Mouse (Mus musculus) limb, embryonic 14.5 days (tissue): ENCODE results near the gene Cep68. TPM values are rescaled to one million over a fixed set of nuclear protein-coding genes. Genes with fewer than 3 reads are reported as not detected.

ENCODE experiments used
- ATAC-seq: fragments of 200-750 bp; cut with Nextera tagmentation; 2 replicates; pipeline ENCODE4 v1.8.0; 2017; ENCODE audit warnings: low read depth, moderate number of reproducible peaks, moderate TSS enrichment; ENCODE audit not compliant: low FRiP score
- DNase-seq: peaks from one replicate; pipeline ENCODE4 v3.0.0-alpha.2; 2015; ENCODE audit warnings: low spot score
- H3K27ac ChIP-seq: fragments of 300-500 bp; sonication (generic); replicated peaks from 2 replicates; pipeline ENCODE4 v1.5.1; 2014; ENCODE audit warnings: low read depth, mild to moderate bottlenecking, low read length, moderate library complexity, mixed read lengths
- H3K27me3 ChIP-seq: fragments of 300-500 bp; sonication (generic); 2 replicates; pipeline ENCODE4 v1.6.1; 2014; ENCODE audit warnings: low read length, mixed read lengths; ENCODE audit not compliant: control insufficient read depth, insufficient read depth
- H3K36me3 ChIP-seq: fragments of 300-500 bp; sonication (generic); 2 replicates; pipeline ENCODE4 v1.6.1; 2014; ENCODE audit warnings: mild to moderate bottlenecking, low read length, moderate library complexity, mixed read lengths; ENCODE audit not compliant: control insufficient read depth, insufficient read depth
- H3K4me1 ChIP-seq: fragments of 300-500 bp; sonication (generic); 2 replicates; pipeline ENCODE4 v1.6.1; 2014; ENCODE audit warnings: antibody characterized with exemption, low read length, mixed read lengths; ENCODE audit not compliant: control insufficient read depth, insufficient read depth
- H3K4me2 ChIP-seq: fragments of 300-500 bp; sonication (generic); replicated peaks from 2 replicates; pipeline ENCODE4 v1.6.1; 2014; ENCODE audit warnings: low read depth, mild to moderate bottlenecking, low read length, moderate library complexity; ENCODE audit not compliant: severe bottlenecking
- H3K4me3 ChIP-seq: fragments of 300-500 bp; sonication (generic); replicated peaks from 2 replicates; pipeline ENCODE4 v1.5.1; 2014; ENCODE audit warnings: low read length
- H3K9ac ChIP-seq: fragments of 300-500 bp; sonication (generic); 2 replicates; pipeline ENCODE4 v1.6.1; 2014; ENCODE audit warnings: mild to moderate bottlenecking, low read depth, low read length, moderate library complexity; ENCODE audit not compliant: severe bottlenecking
- H3K9me3 ChIP-seq: fragments of 300-500 bp; sonication (generic); 2 replicates; pipeline ENCODE4 v1.6.1; 2016; ENCODE audit warnings: low read length; ENCODE audit not compliant: control insufficient read depth
- POLR2A ChIP-seq: fragments of 200-500 bp; IDR thresholded peaks from 2 replicates; pipeline ENCODE4 v1.8.0; 2012; ENCODE audit warnings: inconsistent platforms, mild to moderate bottlenecking, moderate library complexity, borderline replicate concordance; ENCODE audit not compliant: insufficient read depth, insufficient read length; ENCODE audit errors: extremely low read depth
- WGBS: fragments of 180-500 bp; shearing (Covaris S2); extraction: QIAGEN DNeasy Blood & Tissue Kit; methylation state at CpG from one replicate; pipeline ENCODE4 v1.1.7; 2014; 5-methylcytosine and 5-hydroxymethylcytosine counted together
- polyA plus RNA-seq, 2 experiments: library from polyadenylated mRNA; depleted of rRNA in 1 of 2; stranded (reverse) in 1 of 2; unstranded in 1 of 2; fragments of >200 nt; fragmentation: Nextera tagmentation in 1 of 2; extraction: Ambion mirVana in 1 of 2; gene quantifications; 2 replicates each; pipeline versions ENCODE4 v1.2.1 to v1.2.3; 2012 to 2014

Cep68 gene
- polyA plus RNA-seq, 2 experiments: 28.5 to 29.7 TPM

DNA sequence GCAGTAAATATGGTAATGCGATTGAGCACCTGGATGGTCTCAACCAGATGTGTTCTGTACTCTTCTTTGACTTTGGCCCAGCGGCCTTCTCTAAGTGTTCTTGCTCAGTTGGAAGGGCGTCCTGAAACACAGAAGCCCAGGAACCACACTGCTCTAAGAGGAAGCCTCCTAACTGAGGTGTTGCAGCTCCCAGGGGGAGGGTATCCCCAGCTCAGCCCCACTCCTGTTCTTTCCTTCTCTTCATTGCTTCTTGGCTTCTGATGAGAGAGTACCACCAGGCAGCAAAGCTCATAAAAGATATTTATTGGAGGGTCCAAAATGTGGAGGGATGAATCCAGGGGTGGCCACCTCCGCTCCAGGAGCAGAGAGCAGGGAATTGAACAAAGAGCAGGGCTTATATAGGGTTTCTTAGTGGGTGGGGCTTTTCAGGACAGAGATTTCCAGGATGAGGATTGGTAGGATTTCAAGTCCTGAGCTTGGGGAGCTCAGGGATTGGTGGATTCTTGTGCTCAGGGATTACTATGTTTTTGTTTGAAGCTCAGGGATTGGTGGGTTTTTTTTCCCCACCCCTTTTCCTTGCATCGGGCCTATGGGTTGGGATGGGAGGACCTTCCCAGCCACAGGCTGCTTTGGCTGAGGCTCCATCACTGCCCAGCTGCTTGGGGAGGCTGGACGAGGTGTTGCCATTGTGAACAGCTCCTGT is 1.4 kb upstream of the Cep68 start:
- Histone ChIP-seq H3K27ac (no peak overlapping the region), H3K9ac (no peak overlapping the region), H3K9me3 (no peaks in the 10 kb centered on the region), H3K4me1 (peaks cover 24% of the 10 kb centered on the region), H3K4me3 (no peak overlapping the region), H3K27me3 (no peaks in the 10 kb centered on the region), H3K36me3 (no peaks in the 10 kb centered on the region), H3K4me2 (no peak overlapping the region)
- DNase-seq: no peak
- TF ChIP-seq POLR2A: no peak
- no peak for ATAC-seq
- WGBS: 78% methylated on average over 6 of the region's 6 CpGs

DNA sequence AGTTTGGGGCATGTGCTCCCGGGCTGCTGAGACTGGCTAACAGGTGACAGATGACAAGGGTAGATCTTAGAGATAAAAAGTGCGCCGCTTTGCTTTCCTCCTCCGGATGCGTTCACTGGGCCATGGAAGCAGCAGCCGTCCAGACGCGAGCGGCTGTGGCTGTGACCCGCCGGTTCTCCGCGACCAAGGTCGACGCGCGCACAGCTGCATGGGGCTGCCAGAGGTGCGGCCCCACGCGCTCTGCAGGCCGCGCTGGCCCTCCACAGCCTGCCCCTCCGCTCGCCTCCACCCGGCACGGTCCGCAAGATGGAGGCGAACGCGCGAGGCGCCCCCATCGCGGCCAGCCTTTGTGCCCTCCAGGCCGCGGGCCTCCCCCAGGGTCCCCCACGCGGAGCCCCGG is 389 bp downstream of the Cep68 start:
- ATAC-seq (peak; percentile 73), DNase-seq (no peak)
- WGBS: 1% methylated on average over 21 of the region's 39 CpGs
- Histone ChIP-seq H3K9ac (peak overlapping the region; percentile 89), H3K27me3 (no peaks in the 10 kb centered on the region), H3K9me3 (no peaks in the 10 kb centered on the region), H3K4me3 (peak overlapping the region; percentile 83), H3K27ac (peak overlapping the region; percentile 84), H3K36me3 (peaks cover 6% of the 10 kb centered on the region; the same call in 1 of the 2 replicates), H3K4me2 (peak overlapping the region; percentile 91), H3K4me1 (peaks cover 30% of the 10 kb centered on the region)
- TF ChIP-seq POLR2A: no peak

DNA sequence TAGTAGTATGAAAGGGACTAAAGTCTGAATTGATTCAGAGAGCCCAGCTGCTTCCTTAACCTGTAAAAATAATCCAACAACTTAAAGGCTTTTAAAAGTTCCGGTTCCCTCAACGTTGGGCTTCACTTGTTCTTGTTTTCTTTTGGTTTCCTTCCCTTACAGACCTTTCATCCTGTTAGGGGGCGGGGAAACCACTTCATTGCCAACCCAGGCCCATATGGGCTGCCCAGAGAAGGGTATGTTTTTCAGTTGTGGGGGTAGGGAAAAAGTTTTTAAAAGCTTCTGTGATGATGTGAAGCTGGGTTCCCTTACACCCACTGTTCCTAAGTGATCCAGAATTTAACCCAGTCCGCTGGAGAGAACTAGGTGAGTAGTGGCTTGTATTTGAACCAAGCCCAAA is 952 bp downstream of the Cep68 start:
- Histone ChIP-seq H3K27me3 (no peaks in the 10 kb centered on the region), H3K4me1 (peaks cover 36% of the 10 kb centered on the region), H3K27ac (peak overlapping the region; percentile 84; the same call in 1 of the 2 replicates), H3K4me3 (peak overlapping the region; percentile 83), H3K9ac (peak overlapping the region; percentile 89; the same call in 1 of the 2 replicates), H3K36me3 (peaks cover 6% of the 10 kb centered on the region; the same call in 1 of the 2 replicates), H3K4me2 (peak overlapping the region; percentile 91), H3K9me3 (no peaks in the 10 kb centered on the region)
- no peak for ATAC-seq
- peak; percentile 26 for DNase-seq
- no peak for TF ChIP-seq POLR2A
- 7% methylated on average over 4 of the region's 4 CpGs for WGBS

DNA sequence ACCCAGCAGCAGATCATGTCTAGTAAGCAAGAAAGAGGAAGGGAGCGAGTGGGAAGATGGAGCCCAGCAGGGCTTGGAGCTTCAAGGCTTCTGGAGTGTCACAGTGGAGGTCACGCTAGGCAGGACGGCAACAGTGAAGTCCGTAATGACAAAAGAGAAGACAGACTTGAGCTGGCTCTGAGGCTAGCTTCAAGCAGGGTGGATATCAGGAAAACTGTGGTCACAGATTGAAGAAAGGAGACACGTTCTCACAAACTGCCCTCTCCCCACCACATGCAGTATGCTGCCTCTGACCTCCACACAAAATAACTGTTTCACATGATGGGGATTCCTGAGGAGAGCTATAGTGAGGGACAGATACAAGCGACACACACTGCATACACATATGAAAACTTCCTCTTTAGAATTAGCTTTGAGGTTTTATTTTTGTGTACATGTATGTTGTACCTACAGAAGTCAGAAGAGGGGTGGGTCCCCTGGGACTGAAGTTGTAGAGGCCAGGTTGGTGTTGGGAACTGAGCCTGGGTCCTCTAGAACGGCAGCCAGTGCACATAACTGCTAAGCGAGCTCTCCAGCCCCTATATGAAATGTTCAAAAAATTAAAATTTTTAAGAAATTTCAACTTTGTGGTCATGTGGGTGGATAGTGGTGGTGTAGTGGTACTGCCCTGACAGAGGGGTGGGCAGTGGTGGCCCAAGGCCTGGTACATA is 1.9 kb downstream of the Cep68 start:
- no peak overlapping the region for H3K4me2 ChIP-seq

DNA sequence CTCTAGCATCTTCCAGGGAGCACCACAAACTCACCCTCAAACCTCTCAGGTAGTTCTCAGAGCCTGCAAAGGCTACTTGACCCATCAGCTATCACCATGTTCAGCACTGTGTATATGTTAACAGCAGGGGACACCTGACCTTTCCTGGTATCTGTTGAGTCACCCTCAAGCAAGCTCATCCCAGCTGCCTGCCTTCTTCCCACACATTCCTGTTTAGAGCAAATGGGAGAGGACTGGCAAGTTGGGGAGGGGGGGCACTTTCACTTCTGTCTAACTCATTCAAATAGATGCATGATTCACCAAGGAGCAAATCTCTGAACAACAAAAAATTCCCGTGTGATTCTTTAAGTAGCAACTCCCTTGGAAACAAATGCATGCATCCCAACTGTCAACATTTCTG is 2.6 kb downstream of the Cep68 start:
- DNase-seq (no peak), ATAC-seq (no peak)
- Histone ChIP-seq H3K4me1 (peaks cover 41% of the 10 kb centered on the region), H3K27ac (no peak overlapping the region), H3K9me3 (no peaks in the 10 kb centered on the region), H3K36me3 (peaks cover 11% of the 10 kb centered on the region), H3K4me2 (no peak overlapping the region), H3K27me3 (no peaks in the 10 kb centered on the region), H3K9ac (no peak overlapping the region), H3K4me3 (no peak overlapping the region)
- 87% methylated on average over 1 of the region's 1 CpGs for WGBS
- TF ChIP-seq POLR2A: no peak

More for the DNA sequence above, 1.9 kb downstream of the Cep68 start:
- no peak for TF ChIP-seq POLR2A
- DNase-seq: no peak
- H3K4me3 ChIP-seq: no peak overlapping the region
- 87% methylated on average over 8 of the region's 8 CpGs for WGBS
- H3K4me1 ChIP-seq: peaks cover 41% of the 10 kb centered on the region
- no peak overlapping the region; the same call in 1 of the 2 replicates for H3K9ac ChIP-seq
- no peak overlapping the region for H3K27ac ChIP-seq
- H3K9me3 ChIP-seq: no peaks in the 10 kb centered on the region
- no peak for ATAC-seq
- no peaks in the 10 kb centered on the region for H3K27me3 ChIP-seq
- peaks cover 6% of the 10 kb centered on the region; the same call in 1 of the 2 replicates for H3K36me3 ChIP-seq
